Mouse (Mus musculus) embryonic fibroblast, embryonic 13.5 days (primary cell): ENCODE results near the gene Col25a1.

Source experiments
- CTCF ChIP-seq: IDR thresholded peaks from 2 replicates; pipeline ENCODE4 v1.5.1; 2011; ENCODE audit warnings: mild to moderate bottlenecking, control low read depth, low read length, moderate library complexity, borderline replicate concordance; ENCODE audit not compliant: insufficient read depth
- POLR2A ChIP-seq: IDR thresholded peaks from 2 replicates; pipeline ENCODE4 v1.6.1; 2011; ENCODE audit warnings: low read depth, mild to moderate bottlenecking, control low read depth, low read length, moderate library complexity

- TF ChIP-seq CTCF (no peak), POLR2A (no peak)
These were observed 223.2 kb downstream of the Col25a1 start for GRCm38 (mm10) chr3:130354399-130355039.
